Mouse (Mus musculus): ENCODE results near the gene Slc6a21. TPM values are rescaled to one million over a fixed set of nuclear protein-coding genes. Genes with fewer than 3 reads are reported as not detected.
"Not testable (repeated sequence)": the region's sequence is repeated elsewhere in the genome, so short reads cannot be mapped to it uniquely, and the experiment has no call there.

Gene Slc6a21
- polyA plus RNA-seq, 1 experiment from 2014 or later, result not detected

GRCm38 (mm10) chr7:45235656-45236180 is 41.6 kb upstream of the Slc6a21 start:
- H3K4me2 ChIP-seq, result peak overlapping the region; percentile 41
- WGBS, result 30% methylated on average over 17 of the region's 17 CpGs
- H3K36me3 ChIP-seq, result peaks cover 15% of the 10 kb centered on the region
- H3K9me3 ChIP-seq, result no peaks in the 10 kb centered on the region
- no peak overlapping the region for H3K4me3 ChIP-seq
- ATAC-seq (ENCODE audit: low read depth), result peak; percentile 21; the same call in 1 of the 2 replicates
- peak overlapping the region; percentile 39; the same call in 1 of the 2 replicates for H3K27ac ChIP-seq (replicated peaks)
- H3K4me1 ChIP-seq (replicated peaks), result peaks cover 34% of the 10 kb centered on the region
- H3K27me3 ChIP-seq, result peaks cover 64% of the 10 kb centered on the region
- H3K9ac ChIP-seq, result peak overlapping the region; percentile 38; the same call in 1 of the 2 replicates

- H3K9me3 ChIP-seq, result no peaks in the 10 kb centered on the region
- no peak for ATAC-seq (ENCODE audit: low read depth)
- WGBS, result 74% methylated on average over 17 of the region's 17 CpGs
These were observed 39.3 kb upstream of the Slc6a21 start for GRCm38 (mm10) chr7:45237747-45238699.

GRCm38 (mm10) chr7:45238723-45239496 is 38.4 kb upstream of the Slc6a21 start, which contains the start of gene Cd37:
Cd37 (minus strand) TSS chr7:45239115.
- 37% methylated on average over 20 of the region's 20 CpGs for WGBS
- no peak within 1 kb of the TSS for H3K27ac ChIP-seq (replicated peaks)
- peaks cover 75% of the 10 kb centered on the region for H3K27me3 ChIP-seq
- no peak within 1 kb of the TSS for H3K4me3 ChIP-seq
- no peak for ATAC-seq (ENCODE audit: low read depth)
- peaks cover 29% of the 10 kb centered on the region for H3K4me1 ChIP-seq (replicated peaks)
- no peaks in the 10 kb centered on the region for H3K9me3 ChIP-seq
- H3K9ac ChIP-seq, result no peak within 1 kb of the TSS
- H3K4me2 ChIP-seq, result no peak within 1 kb of the TSS
- no peaks in the 10 kb centered on the region for H3K36me3 ChIP-seq

More at GRCm38 (mm10) chr7:45237747-45238699, 39.3 kb upstream of the Slc6a21 start:
- H3K27me3 ChIP-seq, result peaks cover 78% of the 10 kb centered on the region
- H3K4me3 ChIP-seq, result no peak overlapping the region
- H3K36me3 ChIP-seq, result 0 out of 2 replicates have a peak, but pooled peaks cover under 1% of the 10 kb centered on the region
- H3K4me1 ChIP-seq (replicated peaks), result peaks cover 38% of the 10 kb centered on the region
- H3K4me2 ChIP-seq, result no peak overlapping the region
- H3K27ac ChIP-seq (replicated peaks), result no peak overlapping the region
- H3K9ac ChIP-seq, result no peak overlapping the region

DNA sequence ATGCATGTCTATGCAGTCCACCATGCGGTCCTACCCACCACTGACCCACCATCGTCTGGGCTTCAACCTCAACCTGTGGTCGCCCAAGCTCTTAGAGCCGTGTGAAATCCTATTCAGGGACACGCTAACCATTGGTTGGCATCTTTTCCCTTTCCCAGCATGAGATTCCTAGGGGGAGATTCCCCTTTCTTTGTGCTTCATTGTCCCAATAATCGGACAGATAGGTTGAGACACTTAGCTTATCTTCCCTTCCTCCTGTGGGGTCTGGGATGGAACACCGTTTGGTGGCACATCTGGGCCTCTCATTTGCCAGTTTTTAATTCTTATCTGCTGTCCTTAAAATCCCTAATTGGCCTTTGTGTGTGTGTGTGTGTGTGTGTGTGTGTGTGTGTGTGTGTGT is 37.2 kb upstream of the Slc6a21 start:
- Histone ChIP-seq H3K4me2 (0 out of 2 replicates have a peak overlapping the region, but pooled peaks have one; percentile 69), H3K27ac (replicated peaks) (no peak overlapping the region), H3K36me3 (no peaks in the 10 kb centered on the region), H3K4me3 (no peak overlapping the region), H3K4me1 (replicated peaks) (peaks cover 17% of the 10 kb centered on the region), H3K9me3 (no peaks in the 10 kb centered on the region), H3K9ac (no peak overlapping the region), H3K27me3 (peaks cover 63% of the 10 kb centered on the region)
- ATAC-seq (ENCODE audit: low read depth), result no peak
- WGBS, result 80% methylated on average over 7 of the region's 7 CpGs

DNA sequence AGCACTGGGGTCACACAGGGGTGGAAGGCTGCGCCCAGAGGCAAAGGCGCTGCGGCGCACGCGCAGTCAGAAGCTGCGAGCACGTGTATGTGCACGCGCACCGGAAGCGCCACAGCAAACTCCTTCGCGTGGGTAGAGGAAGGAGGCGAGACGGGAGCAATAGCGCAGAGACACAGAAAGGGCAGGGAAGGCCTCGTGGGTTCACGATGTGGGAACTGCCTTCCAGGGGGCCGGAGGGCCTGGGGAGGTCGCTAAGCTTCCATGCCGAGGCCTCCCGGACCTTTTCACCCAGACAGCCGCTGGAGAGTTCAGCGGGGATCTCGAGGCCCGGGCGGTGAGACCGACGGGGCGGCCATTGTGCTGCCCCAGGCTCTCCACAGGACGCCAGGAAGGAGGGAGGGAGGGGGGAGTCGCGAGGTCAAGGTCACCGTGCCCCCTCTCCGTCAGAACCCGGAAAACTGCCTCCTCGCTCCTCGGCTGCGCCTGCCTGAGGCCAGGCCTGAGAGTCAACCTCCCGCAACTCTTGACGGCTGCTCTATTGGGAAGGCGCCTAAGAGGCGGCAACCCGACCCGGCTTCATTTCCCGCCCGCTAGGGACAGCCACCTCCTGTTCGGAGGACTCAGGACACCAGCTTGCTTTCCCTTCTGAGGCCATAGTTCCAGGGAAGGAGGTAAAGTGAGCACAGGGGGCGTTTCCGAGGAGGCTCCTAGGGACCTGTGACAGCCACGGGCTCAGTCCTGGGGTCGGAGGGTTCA is 36.5 kb upstream of the Slc6a21 start, which contains the start of gene Slc6a16:
TSS of gene Slc6a16 (plus strand) at position 453 of the 756 bp plus-strand sequence.
- Histone ChIP-seq H3K9me3 (no peaks in the 10 kb centered on the region), H3K9ac (peak within 1 kb of the TSS; percentile 54), H3K36me3 (no peaks in the 10 kb centered on the region), H3K27ac (replicated peaks) (no peak within 1 kb of the TSS), H3K4me2 (peak within 1 kb of the TSS; percentile 69), H3K4me3 (peak within 1 kb of the TSS; percentile 38), H3K4me1 (replicated peaks) (peaks cover 11% of the 10 kb centered on the region; the same call in 1 of the 2 replicates), H3K27me3 (peaks cover 58% of the 10 kb centered on the region)
- WGBS, result 11% methylated on average over 53 of the region's 53 CpGs
- ATAC-seq (ENCODE audit: low read depth), result peak; percentile 57

DNA sequence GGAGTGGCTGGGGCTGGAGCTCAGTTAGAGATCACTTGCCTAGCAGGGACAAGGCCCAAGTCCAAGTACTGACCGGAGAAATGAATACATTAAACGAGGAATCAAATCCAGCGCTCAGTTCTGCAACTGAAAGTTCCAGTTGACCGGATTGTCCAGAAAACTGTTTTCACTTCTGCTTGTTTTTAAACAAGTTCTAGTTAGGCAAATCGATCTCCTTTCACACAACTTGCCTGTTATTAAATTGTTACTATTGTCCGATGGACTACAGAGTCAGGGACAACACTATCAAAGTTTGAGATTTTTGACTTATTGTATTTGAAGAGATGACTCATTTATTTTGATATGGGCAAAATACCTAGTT is 35.9 kb upstream of the Slc6a21 start:
- Histone ChIP-seq H3K4me3 (peak overlapping the region; percentile 38), H3K9ac (no peak overlapping the region; the same call in 1 of the 2 replicates), H3K27me3 (peaks cover 53% of the 10 kb centered on the region), H3K27ac (replicated peaks) (no peak overlapping the region), H3K4me1 (replicated peaks) (peaks cover 11% of the 10 kb centered on the region; the same call in 1 of the 2 replicates), H3K4me2 (peak overlapping the region; percentile 69), H3K9me3 (no peaks in the 10 kb centered on the region), H3K36me3 (no peaks in the 10 kb centered on the region)
- no peak for ATAC-seq (ENCODE audit: low read depth)
- 76% methylated on average over 6 of the region's 6 CpGs for WGBS

GRCm38 (mm10) chr7:45247666-45248065 is 29.6 kb upstream of the Slc6a21 start:
- H3K4me1 ChIP-seq (replicated peaks), result no peaks in the 10 kb centered on the region
- H3K9ac ChIP-seq, result no peak overlapping the region
- no peaks in the 10 kb centered on the region for H3K36me3 ChIP-seq
- no peak overlapping the region for H3K27ac ChIP-seq (replicated peaks)
- WGBS, result 30% methylated on average over 3 of the region's 3 CpGs
- no peak overlapping the region for H3K4me3 ChIP-seq
- H3K27me3 ChIP-seq, result no peaks in the 10 kb centered on the region
- H3K9me3 ChIP-seq, result no peaks in the 10 kb centered on the region
- no peak for ATAC-seq (ENCODE audit: low read depth)
- H3K4me2 ChIP-seq, result no peak overlapping the region

GRCm38 (mm10) chr7:45253806-45254205 is 23.5 kb upstream of the Slc6a21 start:
- Histone ChIP-seq H3K27ac (replicated peaks) (no peak overlapping the region), H3K4me1 (replicated peaks) (no peaks in the 10 kb centered on the region), H3K9ac (no peak overlapping the region), H3K4me3 (no peak overlapping the region), H3K27me3 (no peaks in the 10 kb centered on the region; the same call in 1 of the 2 replicates), H3K4me2 (no peak overlapping the region), H3K36me3 (no peaks in the 10 kb centered on the region), H3K9me3 (no peaks in the 10 kb centered on the region)
- no peak for ATAC-seq (ENCODE audit: low read depth)
- WGBS, result 89% methylated on average over 8 of the region's 8 CpGs

DNA sequence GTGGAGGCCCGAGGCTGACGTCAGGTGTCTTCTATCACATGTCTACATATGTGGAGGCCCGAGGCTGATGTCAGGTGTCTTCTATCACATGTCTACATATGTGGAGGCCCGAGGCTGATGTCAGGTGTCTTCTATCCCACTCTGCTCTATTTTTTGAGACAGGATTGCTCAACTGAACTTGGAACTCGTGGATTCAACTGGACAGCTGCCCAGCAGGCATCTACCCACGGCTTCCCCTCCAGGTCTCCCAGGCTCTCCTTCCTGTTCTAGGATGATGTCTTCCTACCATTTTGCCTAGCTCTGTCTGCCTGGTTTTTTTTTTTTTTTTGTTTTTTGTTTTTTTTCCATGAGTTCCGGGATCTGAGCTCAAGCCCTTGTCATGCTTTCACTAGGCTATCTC is 21.5 kb upstream of the Slc6a21 start:
- ATAC-seq (ENCODE audit: low read depth); H3K27ac ChIP-seq (replicated peaks); H3K4me2 ChIP-seq; H3K36me3 ChIP-seq; H3K27me3 ChIP-seq; H3K9ac ChIP-seq; H3K4me1 ChIP-seq (replicated peaks); H3K4me3 ChIP-seq; H3K9me3 ChIP-seq: not testable (repeated sequence)
- 83% methylated on average over 6 of the region's 7 CpGs for WGBS

GRCm38 (mm10) chr7:45257063-45257840 is 20.1 kb upstream of the Slc6a21 start:
- H3K27me3 ChIP-seq, result no peaks in the 10 kb centered on the region; the same call in 1 of the 2 replicates
- H3K36me3 ChIP-seq, result no peaks in the 10 kb centered on the region
- H3K4me3 ChIP-seq, result no peak overlapping the region
- H3K9me3 ChIP-seq, result no peaks in the 10 kb centered on the region
- no peaks in the 10 kb centered on the region for H3K4me1 ChIP-seq (replicated peaks)
- no peak overlapping the region; the same call in 1 of the 2 replicates for H3K9ac ChIP-seq
- H3K4me2 ChIP-seq, result no peak overlapping the region
- no peak for ATAC-seq (ENCODE audit: low read depth)
- no peak overlapping the region for H3K27ac ChIP-seq (replicated peaks)
- WGBS, result 64% methylated on average over 11 of the region's 11 CpGs
